Mouse (Mus musculus) ES-E14 (cell line): ENCODE results near the gene Myo3b. TPM values are rescaled to one million over a fixed set of nuclear protein-coding genes. Genes with fewer than 3 reads are reported as not detected.

Source experiments
- DNase-seq: peaks from one replicate; pipeline ENCODE4 v3.0.0-alpha.2; 2013; ENCODE audit warnings: low read depth, low spot score
- H3K27ac ChIP-seq: 2 replicates; pipeline ENCODE4 v1.5.1; 2012; ENCODE audit warnings: low read depth, mild to moderate bottlenecking, low read length, moderate library complexity, mixed read lengths; ENCODE audit not compliant: poor library complexity, insufficient read depth, severe bottlenecking
- H3K36me3 ChIP-seq: 2 replicates; pipeline ENCODE4 v1.6.1; 2012; ENCODE audit warnings: mild to moderate bottlenecking, low read length, moderate library complexity, mixed read lengths; ENCODE audit not compliant: control insufficient read depth, poor library complexity, insufficient read depth, severe bottlenecking
- H3K4me1 ChIP-seq, 2 experiments: fragments of 150-350 bp in 1 of 2; sonication (generic) in 1 of 2; 2 replicates each; pipeline ENCODE4 v1.6.1; 2012; ENCODE audit warnings: low read length in 2 of 2, mild to moderate bottlenecking in 1 of 2, mixed read lengths in 1 of 2; ENCODE audit not compliant: control insufficient read depth in 2 of 2, insufficient read depth in 2 of 2, poor library complexity in 1 of 2
- H3K4me3 ChIP-seq, 2 experiments: fragments of 150-350 bp in 1 of 2; sonication (generic) in 1 of 2; 2 replicates each; pipeline ENCODE4 v1.5.1; 2012; ENCODE audit warnings: low read length in 2 of 2, low read depth in 1 of 2, mild to moderate bottlenecking in 1 of 2, mixed read lengths in 1 of 2; ENCODE audit not compliant: insufficient read depth in 1 of 2, poor library complexity in 1 of 2, severe bottlenecking in 1 of 2
- H3K9ac ChIP-seq: 2 replicates; pipeline ENCODE4 v1.6.1; 2012; ENCODE audit warnings: low read depth, mild to moderate bottlenecking, low read length, mixed read lengths; ENCODE audit not compliant: poor library complexity, insufficient read depth, severe bottlenecking
- H3K9me3 ChIP-seq: fragments of 150-350 bp; sonication (generic); 2 replicates; pipeline ENCODE4 v1.6.1; 2012; ENCODE audit warnings: low read depth, mild to moderate bottlenecking, low read length; ENCODE audit not compliant: control insufficient read depth, insufficient read depth
- CHD2 ChIP-seq: IDR thresholded peaks from 2 replicates; pipeline ENCODE4 v1.6.1; 2014; ENCODE audit warnings: mild to moderate bottlenecking, low read depth, low read length, inconsistent platforms
- HCFC1 ChIP-seq: IDR thresholded peaks from 2 replicates; pipeline ENCODE4 v1.6.1; 2012; ENCODE audit warnings: low read length, inconsistent platforms, borderline replicate concordance; ENCODE audit not compliant: insufficient read depth
- MAFK ChIP-seq: IDR thresholded peaks from 2 replicates; pipeline ENCODE4 v1.6.1; 2014; ENCODE audit warnings: mild to moderate bottlenecking, low read depth, low read length, inconsistent platforms; ENCODE audit not compliant: insufficient read depth
- ZC3H11A ChIP-seq: IDR thresholded peaks from 2 replicates; pipeline ENCODE4 v1.6.1; 2012; ENCODE audit warnings: low read depth, mild to moderate bottlenecking, inconsistent platforms, low read length, borderline replicate concordance
- ZNF384 ChIP-seq: IDR thresholded peaks from 2 replicates; pipeline ENCODE4 v1.6.1; 2012; ENCODE audit warnings: low read depth, low read length, inconsistent platforms
- in situ Hi-C, 2 experiments: fragments of 600-800 bp; cut with MboI; formaldehyde crosslinking; loops; one replicate each; pipeline ENCODE4 v1.15.1; 2025; ENCODE audit warnings: low sequenced_read_pairs in 2 of 2, inconsistent platforms in 1 of 2; ENCODE audit not compliant: unreplicated experiment in 2 of 2
- total RNA-seq: library from RNA; depleted of rRNA; stranded (reverse); fragments of 300-350 nt; gene quantifications from 2 replicates; pipeline ENCODE4 v1.2.3, GENCODE M21; 2012; rRNA removed

The Myo3b gene
- total RNA-seq, 1 experiment: 0.13 TPM

DNA sequence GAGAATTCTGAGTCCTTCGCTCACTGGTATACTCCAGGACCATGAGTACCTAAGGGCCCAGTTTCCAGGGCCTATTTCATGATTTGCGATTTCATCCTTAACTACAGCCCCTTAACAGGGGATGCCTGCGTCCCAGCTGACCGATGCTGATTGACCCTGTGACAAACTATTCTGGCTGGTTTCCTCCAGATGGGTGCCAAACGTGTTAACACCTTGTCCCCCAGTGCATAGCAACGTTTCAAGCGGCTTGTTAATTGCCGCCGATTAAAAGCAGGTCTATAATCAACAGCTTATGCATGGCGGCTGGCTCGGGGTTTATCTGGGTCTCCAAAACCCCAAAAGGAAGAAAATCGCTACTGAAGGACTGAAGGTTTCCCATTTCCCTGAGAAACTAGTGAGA lies 417.3 kb downstream of the Myo3b start:
- no peak overlapping the region for H3K27ac ChIP-seq
- no peaks in the 10 kb centered on the region for H3K9me3 ChIP-seq
- peak overlapping the region in 1 of 2 experiments; percentile 24; a peak in 3 of 4 replicates for H3K4me3 ChIP-seq
- no peak for TF ChIP-seq HCFC1
- no peak for TF ChIP-seq MAFK
- TF ChIP-seq ZNF384: no peak
- no peak for TF ChIP-seq ZC3H11A
- TF ChIP-seq CHD2: no peak
- in situ Hi-C loops: loop anchor here in 1 of 2 experiments (25.0 kb wide), 1 partner anchor 869 kb away; the partner anchor contains the start of gene Lrp2
- peak overlapping the region; percentile 26; the same call in 1 of the 2 replicates for H3K9ac ChIP-seq
- DNase-seq: no peak
- H3K36me3 ChIP-seq: no peaks in the 10 kb centered on the region
- H3K4me1 ChIP-seq: peaks cover 0 to 4% of the 10 kb centered on the region in 2 experiments; a peak in 1 of 4 replicates

DNA sequence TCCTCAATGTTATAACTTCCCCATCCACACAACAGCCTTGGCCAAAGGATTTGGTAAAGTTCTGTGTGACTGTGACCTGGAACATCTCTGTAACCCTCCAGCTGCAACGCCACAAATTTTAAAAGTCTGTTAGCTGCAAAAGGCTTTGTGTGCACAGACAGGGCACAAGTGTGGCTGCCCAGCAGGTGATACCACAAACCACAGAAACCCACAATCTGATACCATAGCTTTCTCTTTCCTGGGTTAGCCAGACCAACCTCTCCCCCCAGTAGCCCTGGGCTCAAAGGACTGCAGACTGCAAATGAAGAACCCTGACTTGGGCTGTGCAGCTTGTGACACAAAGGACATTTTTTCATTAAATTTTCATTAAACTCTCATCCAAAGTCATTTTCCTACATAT lies 424.7 kb downstream of the Myo3b start:
- no peak for DNase-seq
- TF ChIP-seq ZNF384 (no peak), ZC3H11A (no peak), CHD2 (no peak), MAFK (no peak), HCFC1 (no peak)
- Histone ChIP-seq H3K4me3 (no peak overlapping the region), H3K9ac (no peak overlapping the region), H3K36me3 (no peaks in the 10 kb centered on the region), H3K4me1 (no peaks in the 10 kb centered on the region), H3K9me3 (no peaks in the 10 kb centered on the region), H3K27ac (no peak overlapping the region)
- in situ Hi-C loops: loop anchor here in 1 of 2 experiments (25.0 kb wide), 1 partner anchor 876 kb away; the partner anchor contains the start of gene Lrp2

GRCm38 (mm10) chr2:70471136-70471535 lies 432.2 kb downstream of the Myo3b start:
- Histone ChIP-seq H3K4me3 (no peak overlapping the region), H3K4me1 (peaks cover 0 to 10% of the 10 kb centered on the region in 2 experiments; a peak in 3 of 4 replicates), H3K9me3 (no peaks in the 10 kb centered on the region), H3K36me3 (no peaks in the 10 kb centered on the region), H3K9ac (no peak overlapping the region), H3K27ac (no peak overlapping the region)
- DNase-seq: no peak
- TF ChIP-seq ZNF384: no peak
- no peak for TF ChIP-seq HCFC1
- TF ChIP-seq MAFK: no peak
- TF ChIP-seq CHD2: no peak
- TF ChIP-seq ZC3H11A: no peak
- in situ Hi-C loops: loop anchor here (5.0 to 25.0 kb wide), 5 partner anchors 94 to 1064 kb away; partner anchors contain the start of genes Dlx1 (in 1 of the 2) and Lrp2 (in 1 of the 2)

GRCm38 (mm10) chr2:70471861-70472620 lies 433.1 kb downstream of the Myo3b start:
- Histone ChIP-seq H3K27ac (no peak overlapping the region), H3K9me3 (no peaks in the 10 kb centered on the region), H3K4me3 (peak overlapping the region; percentile 32 to 40), H3K9ac (no peak overlapping the region), H3K4me1 (peaks cover 0 to 14% of the 10 kb centered on the region in 2 experiments; a peak in 3 of 4 replicates), H3K36me3 (no peaks in the 10 kb centered on the region)
- peak; percentile 76 for DNase-seq
- TF ChIP-seq HCFC1 (0 out of 2 replicates have a peak, but pooled peaks have one; percentile 31), MAFK (no peak), ZNF384 (no peak), ZC3H11A (no peak), CHD2 (no peak)
- in situ Hi-C loops: loop anchor here (5.0 to 25.0 kb wide), 5 partner anchors 93 to 1063 kb away; partner anchors contain the start of genes Dlx1 (in 1 of the 2) and Lrp2 (in 1 of the 2)

Other genes starting within 250 kb of the Myo3b start
- 0.98 and 1.1 TPM in 2 replicates for gene Ccdc173, start 249.6 kb upstream of the Myo3b start, total RNA-seq
- 8.0 and 9.6 TPM in 2 replicates for gene Phospho2, start 249.5 kb upstream of the Myo3b start, total RNA-seq
- 2.7 and 5.0 TPM in 2 replicates for gene Klhl23, start 217.2 kb upstream of the Myo3b start, total RNA-seq
- 118 and 191 TPM in 2 replicates for gene Ssb, start 177.6 kb upstream of the Myo3b start, total RNA-seq
- 31.6 and 43.0 TPM in 2 replicates for gene Mettl5, start 153.5 kb upstream of the Myo3b start, total RNA-seq
- 64.3 and 64.6 TPM in 2 replicates for gene Ubr3, start 141.9 kb upstream of the Myo3b start, total RNA-seq